Mouse (Mus musculus) liver, embryonic 11.5 days (tissue): ENCODE results near the gene Cfap20. TPM values are rescaled to one million over a fixed set of nuclear protein-coding genes. Genes with fewer than 3 reads are reported as not detected.

ENCODE experiments used
- ATAC-seq: fragments of 200-750 bp; cut with Nextera tagmentation; replicated peaks from 2 replicates; pipeline ENCODE4 v1.8.0; 2017; ENCODE audit warnings: moderate number of reproducible peaks, mild to moderate bottlenecking, moderate TSS enrichment, moderate library complexity; ENCODE audit not compliant: low FRiP score
- DNase-seq: peaks from one replicate; pipeline ENCODE4 v3.0.0-alpha.2; 2017; ENCODE audit warnings: low spot score
- H3K27ac ChIP-seq: fragments of 300-500 bp; sonication (generic); 2 replicates; pipeline ENCODE4 v1.5.1; 2014; ENCODE audit warnings: mild to moderate bottlenecking, low read depth, low read length, control low read depth
- H3K27me3 ChIP-seq: fragments of 300-500 bp; sonication (generic); replicated peaks from 2 replicates; pipeline ENCODE4 v1.6.1; 2014; ENCODE audit warnings: low read length, mixed read lengths; ENCODE audit not compliant: control insufficient read depth, insufficient read depth
- H3K36me3 ChIP-seq: fragments of 300-500 bp; sonication (generic); 2 replicates; pipeline ENCODE4 v1.6.1; 2014; ENCODE audit warnings: mild to moderate bottlenecking, low read length, moderate library complexity, mixed read lengths; ENCODE audit not compliant: control insufficient read depth, insufficient read depth
- H3K4me1 ChIP-seq: fragments of 300-500 bp; sonication (generic); replicated peaks from 2 replicates; pipeline ENCODE4 v1.6.1; 2014; ENCODE audit warnings: low read length, mixed read lengths; ENCODE audit not compliant: control insufficient read depth, insufficient read depth
- H3K4me2 ChIP-seq: fragments of 300-500 bp; sonication (generic); 2 replicates; pipeline ENCODE4 v1.6.1; 2014; ENCODE audit warnings: mild to moderate bottlenecking, control low read depth, moderate library complexity
- H3K4me3 ChIP-seq: fragments of 300-500 bp; sonication (generic); 2 replicates; pipeline ENCODE4 v1.5.1; 2014; ENCODE audit warnings: low read depth, low read length, control low read depth
- H3K9ac ChIP-seq: fragments of 300-500 bp; sonication (generic); 2 replicates; pipeline ENCODE4 v1.6.1; 2014; ENCODE audit warnings: low read depth, low read length, control low read depth
- H3K9me3 ChIP-seq: fragments of 300-500 bp; sonication (generic); 2 replicates; pipeline ENCODE4 v1.6.1; 2016; ENCODE audit warnings: low read length, inconsistent platforms, mixed read lengths; ENCODE audit not compliant: control insufficient read depth
- WGBS: fragments of 180-500 bp; shearing (Covaris S2); extraction: QIAGEN DNeasy Blood & Tissue Kit; methylation state at CpG from one replicate; pipeline ENCODE4 v1.1.7; 2014; 5-methylcytosine and 5-hydroxymethylcytosine counted together
- polyA plus RNA-seq: library from polyadenylated mRNA; unstranded; fragments of >200 nt; fragmentation: Nextera tagmentation; extraction: Ambion mirVana; gene quantifications from 2 replicates; pipeline ENCODE4 v1.2.1, GENCODE M21; 2014

Cfap20 gene
- polyA plus RNA-seq, 1 experiment from 2014 or later: 78.7 TPM

- no peak for ATAC-seq
- H3K4me3 ChIP-seq: no peak overlapping the region
- H3K36me3 ChIP-seq: peaks cover 5% of the 10 kb centered on the region
- H3K27me3 ChIP-seq: no peaks in the 10 kb centered on the region
- peaks cover 9% of the 10 kb centered on the region for H3K4me1 ChIP-seq
- H3K4me2 ChIP-seq: no peak overlapping the region
- H3K9me3 ChIP-seq: no peaks in the 10 kb centered on the region
- no peak overlapping the region for H3K27ac ChIP-seq
- WGBS: 62% methylated on average over 12 of the region's 12 CpGs
- no peak for DNase-seq
- no peak overlapping the region for H3K9ac ChIP-seq
These were observed 61.2 kb downstream of the Cfap20 start for GRCm38 (mm10) chr8:95373389-95374002.

Other genes with a start within 250 kb of the Cfap20 start
- 7.8 and 8.1 TPM in 2 replicates for gene Kifc3, start 232.1 kb downstream of the Cfap20 start, polyA plus RNA-seq
- 0.36 TPM in 1 of 2 replicates, not detected in the other for gene Cngb1, start 128.3 kb downstream of the Cfap20 start, polyA plus RNA-seq
- not detected in 2 replicates for gene Tepp, start 124.3 kb downstream of the Cfap20 start, polyA plus RNA-seq
- gene Zfp319, start 102.9 kb downstream of the Cfap20 start, polyA plus RNA-seq: 3.3 and 3.4 TPM in 2 replicates
- 23.5 and 25.3 TPM in 2 replicates for gene Usb1, start 102.6 kb downstream of the Cfap20 start, polyA plus RNA-seq
- 4.4 and 5.4 TPM in 2 replicates for gene Mmp15, start 82.6 kb downstream of the Cfap20 start, polyA plus RNA-seq
- 13.0 and 15.4 TPM in 2 replicates for gene Csnk2a2, start 55.2 kb upstream of the Cfap20 start, polyA plus RNA-seq
- gene Ccdc113, start 99.2 kb upstream of the Cfap20 start, polyA plus RNA-seq: not detected in 2 replicates
- gene Prss54, start 141.5 kb upstream of the Cfap20 start, polyA plus RNA-seq: not detected in 2 replicates
- gene Gins3, start 198.6 kb upstream of the Cfap20 start, polyA plus RNA-seq: 19.6 and 21.8 TPM in 2 replicates
- 3.8 and 4.7 TPM in 2 replicates for gene Ndrg4, start 242.1 kb upstream of the Cfap20 start, polyA plus RNA-seq